Mouse (Mus musculus): Measurements from ENCODE around the gene Csf2. TPM values are rescaled to one million over a fixed set of nuclear protein-coding genes. Genes with fewer than 3 reads are reported as not detected.

Csf2 gene
- polyA plus RNA-seq, 1 experiment = not detected

- TF ChIP-seq CTCF (IDR thresholded peaks at IDR 0.05; ENCODE audit: borderline replicate concordance, extremely low read depth, insufficient read depth, insufficient read length) = no peak
- TF ChIP-seq POLR2A (IDR thresholded peaks at IDR 0.05; ENCODE audit: borderline replicate concordance, extremely low read depth, insufficient read depth, insufficient read length, poor library complexity, severe bottlenecking) = no peak
- DNase-seq (ENCODE audit: low read depth) = no peak
These were observed 44.7 kb downstream of the Csf2 start for GRCm38 (mm10) chr11:54204781-54205180.

GRCm38 (mm10) chr11:54203162-54203561 is 46.3 kb downstream of the Csf2 start:
- no peak for TF ChIP-seq POLR2A (IDR thresholded peaks at IDR 0.05; ENCODE audit: borderline replicate concordance, extremely low read depth, insufficient read depth, insufficient read length, poor library complexity, severe bottlenecking)
- no peak for TF ChIP-seq CTCF (IDR thresholded peaks at IDR 0.05; ENCODE audit: borderline replicate concordance, extremely low read depth, insufficient read depth, insufficient read length)
- DNase-seq (ENCODE audit: low read depth) = peak; percentile 4

- DNase-seq (ENCODE audit: low read depth) = no peak
- TF ChIP-seq POLR2A (IDR thresholded peaks at IDR 0.05; ENCODE audit: borderline replicate concordance, extremely low read depth, insufficient read depth, insufficient read length, poor library complexity, severe bottlenecking) = no peak
- no peak for TF ChIP-seq CTCF (IDR thresholded peaks at IDR 0.05; ENCODE audit: borderline replicate concordance, extremely low read depth, insufficient read depth, insufficient read length)
These were observed 47.4 kb downstream of the Csf2 start for GRCm38 (mm10) chr11:54201881-54202685.

- no peak for TF ChIP-seq CTCF (IDR thresholded peaks at IDR 0.05; ENCODE audit: borderline replicate concordance, extremely low read depth, insufficient read depth, insufficient read length)
- TF ChIP-seq POLR2A (IDR thresholded peaks at IDR 0.05; ENCODE audit: borderline replicate concordance, extremely low read depth, insufficient read depth, insufficient read length, poor library complexity, severe bottlenecking) = no peak
- DNase-seq (ENCODE audit: low read depth) = no peak
These were observed 48.1 kb downstream of the Csf2 start for GRCm38 (mm10) chr11:54201287-54201773.

Other genes starting within 250 kb of the Csf2 start
- gene Slc22a4, start 221.6 kb downstream of the Csf2 start, polyA plus RNA-seq (2012; rRNA removed) = 1.8 and 2.2 TPM in 2 replicates
- gene Pdlim4, start 180.7 kb downstream of the Csf2 start, polyA plus RNA-seq (2012; rRNA removed) = 26.0 and 38.9 TPM in 2 replicates
- gene P4ha2, start 149.6 kb downstream of the Csf2 start, polyA plus RNA-seq (2012; rRNA removed) = 14.0 and 15.0 TPM in 2 replicates
- gene Il3, start 17.6 kb upstream of the Csf2 start, polyA plus RNA-seq (2012; rRNA removed) = not detected in 2 replicates
- 46.4 and 50.9 TPM in 2 replicates for gene Acsl6, start 54.1 kb upstream of the Csf2 start, polyA plus RNA-seq (2012; rRNA removed)
- gene Meikin, start 121.0 kb upstream of the Csf2 start, polyA plus RNA-seq (2012; rRNA removed) = not detected in 2 replicates
- 8.5 and 9.7 TPM in 2 replicates for gene Fnip1, start 188.5 kb upstream of the Csf2 start, polyA plus RNA-seq (2012; rRNA removed)